Mouse (Mus musculus): Measurements from ENCODE around the gene Ccdc171. TPM values are rescaled to one million over a fixed set of nuclear protein-coding genes. Genes with fewer than 3 reads are reported as not detected.

Gene Ccdc171
- total and polyA plus RNA-seq, 2 experiments from 2014 or later: 0.46 to 1.2 TPM

DNA sequence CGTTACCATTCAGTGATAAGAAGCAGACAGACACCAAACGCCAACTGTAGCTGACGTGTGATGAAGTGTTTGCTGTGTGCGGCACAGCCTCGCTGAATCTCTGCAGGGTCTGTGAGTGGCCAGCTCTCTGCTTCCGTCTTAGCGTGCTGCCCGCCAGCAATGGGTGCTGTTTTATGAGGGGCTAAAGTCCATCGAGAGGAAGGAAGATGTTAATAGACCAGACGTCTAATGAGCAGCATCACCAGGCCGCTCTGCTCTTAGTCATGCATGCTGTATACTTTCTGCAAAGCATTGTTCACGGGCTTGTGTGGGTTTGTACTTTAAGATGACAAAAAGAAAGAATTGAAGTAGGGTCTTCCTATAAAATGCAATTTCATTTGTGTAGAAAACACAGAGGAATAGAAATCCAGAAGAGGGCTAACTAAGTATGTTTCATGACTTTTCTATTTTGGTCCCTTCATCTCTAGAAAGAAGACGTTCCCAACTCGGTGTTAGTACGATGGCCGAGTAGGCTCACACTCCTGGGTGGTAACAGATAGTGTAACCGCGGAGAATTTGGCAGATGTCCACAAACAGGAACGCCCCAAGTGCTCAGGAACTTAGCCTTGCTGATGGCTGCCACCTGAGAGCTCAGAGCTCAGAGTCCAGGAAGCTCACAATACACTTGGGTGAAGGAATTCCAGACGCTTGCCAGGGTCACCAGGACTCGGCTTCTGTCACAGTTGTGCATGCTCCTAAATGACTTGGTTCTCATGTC lies 273.5 kb downstream of the Ccdc171 start:
- TF ChIP-seq CTCF (IDR thresholded peaks at IDR 0.05; ENCODE audit: low read depth) (no peak), EP300 (IDR thresholded peaks at IDR 0.05; ENCODE audit: low read depth) (no peak)
- no peak for DNase-seq (ENCODE audit: low spot score)

DNA sequence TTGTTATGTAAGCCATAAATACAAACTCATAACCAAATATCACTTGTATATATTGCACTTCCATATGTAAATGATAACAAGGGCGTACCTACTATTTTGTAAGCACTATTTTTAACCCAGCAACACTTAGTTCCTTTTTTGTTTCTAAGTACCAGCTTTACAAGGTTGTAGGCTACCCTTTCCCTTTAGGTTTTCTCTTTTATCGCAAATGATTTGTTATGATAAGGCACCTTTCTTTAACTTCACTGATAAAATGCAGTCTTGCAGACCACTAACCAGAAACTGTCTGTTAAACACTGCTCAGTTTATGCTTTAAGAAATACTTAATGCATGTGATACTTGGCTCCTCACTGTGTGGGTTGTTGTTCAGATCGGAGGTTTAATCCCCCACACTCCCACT lies 275.1 kb downstream of the Ccdc171 start:
- DNase-seq (ENCODE audit: low spot score): no peak
- 59% methylated on average over 3 of the region's 3 CpGs for WGBS
- Histone ChIP-seq H3K4me2 (ENCODE audit: low read depth, low read length) (no peak overlapping the region), H3K4me1 (ENCODE audit: control insufficient read depth, insufficient read depth) (no peaks in the 10 kb centered on the region), H3K27me3 (ENCODE audit: control insufficient read depth, insufficient read depth, low read length) (no peaks in the 10 kb centered on the region), H3K27ac (ENCODE audit: low read depth) (no peak overlapping the region), H3K36me3 (replicated peaks; ENCODE audit: control insufficient read depth, insufficient read depth, low read length) (no peaks in the 10 kb centered on the region), H3K9me3 (replicated peaks; ENCODE audit: control insufficient read depth, low read length) (no peaks in the 10 kb centered on the region; the same call in 1 of the 2 replicates), H3K4me3 (ENCODE audit: low read depth, low read length) (no peak overlapping the region), H3K9ac (replicated peaks; ENCODE audit: low read depth, low read length) (no peak overlapping the region)
- no peak for ATAC-seq (ENCODE audit: insufficient read depth, low read depth)
- no peak for TF ChIP-seq EP300 (IDR thresholded peaks at IDR 0.05; ENCODE audit: low read depth)
- TF ChIP-seq CTCF (IDR thresholded peaks at IDR 0.05; ENCODE audit: low read depth): no peak

More for the DNA sequence above, 273.5 kb downstream of the Ccdc171 start:
- Histone ChIP-seq H3K4me3 (ENCODE audit: low read depth, low read length) (no peak overlapping the region), H3K4me1 (ENCODE audit: control insufficient read depth, insufficient read depth) (no peaks in the 10 kb centered on the region), H3K27me3 (ENCODE audit: control insufficient read depth, insufficient read depth, low read length) (no peaks in the 10 kb centered on the region), H3K36me3 (replicated peaks; ENCODE audit: control insufficient read depth, insufficient read depth, low read length) (no peaks in the 10 kb centered on the region), H3K9me3 (replicated peaks; ENCODE audit: control insufficient read depth, low read length) (no peaks in the 10 kb centered on the region; the same call in 1 of the 2 replicates), H3K9ac (replicated peaks; ENCODE audit: low read depth, low read length) (no peak overlapping the region), H3K27ac (ENCODE audit: low read depth) (no peak overlapping the region), H3K4me2 (ENCODE audit: low read depth, low read length) (no peak overlapping the region)
- 47% methylated on average over 21 of the region's 21 CpGs for WGBS
- peak; percentile 55 for ATAC-seq (ENCODE audit: insufficient read depth, low read depth)

DNA sequence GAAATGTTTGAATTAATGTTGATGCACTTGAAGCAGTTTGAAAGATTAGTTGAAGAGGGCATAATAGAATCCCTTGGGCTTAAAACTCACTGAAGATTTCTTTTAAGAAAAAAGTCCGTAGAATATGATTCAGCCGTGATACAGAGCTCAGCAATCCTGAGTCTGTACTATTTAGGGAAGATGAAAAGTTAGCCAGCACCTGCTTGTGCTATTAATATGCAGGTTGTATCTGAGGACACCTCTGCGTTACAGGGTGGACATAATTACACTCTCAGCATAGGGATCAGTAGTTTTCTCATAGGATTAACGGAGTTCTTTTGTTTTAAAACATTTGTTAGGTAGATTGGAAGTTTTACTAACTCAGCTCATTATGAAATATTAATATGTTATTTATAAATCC lies 291.6 kb downstream of the Ccdc171 start:
- Histone ChIP-seq H3K36me3 (replicated peaks; ENCODE audit: control insufficient read depth, insufficient read depth, low read length) (no peaks in the 10 kb centered on the region), H3K27me3 (ENCODE audit: control insufficient read depth, insufficient read depth, low read length) (no peaks in the 10 kb centered on the region), H3K4me3 (ENCODE audit: low read depth, low read length) (no peak overlapping the region), H3K4me1 (ENCODE audit: control insufficient read depth, insufficient read depth) (no peaks in the 10 kb centered on the region), H3K9ac (replicated peaks; ENCODE audit: low read depth, low read length) (no peak overlapping the region), H3K27ac (ENCODE audit: low read depth) (no peak overlapping the region), H3K9me3 (replicated peaks; ENCODE audit: control insufficient read depth, low read length) (no peaks in the 10 kb centered on the region), H3K4me2 (ENCODE audit: low read depth, low read length) (no peak overlapping the region)
- no peak for ATAC-seq (ENCODE audit: insufficient read depth, low read depth)
- TF ChIP-seq CTCF (IDR thresholded peaks at IDR 0.05; ENCODE audit: low read depth) (no peak), EP300 (IDR thresholded peaks at IDR 0.05; ENCODE audit: low read depth) (no peak)
- DNase-seq (ENCODE audit: low spot score): no peak
- 76% methylated on average over 4 of the region's 4 CpGs for WGBS

DNA sequence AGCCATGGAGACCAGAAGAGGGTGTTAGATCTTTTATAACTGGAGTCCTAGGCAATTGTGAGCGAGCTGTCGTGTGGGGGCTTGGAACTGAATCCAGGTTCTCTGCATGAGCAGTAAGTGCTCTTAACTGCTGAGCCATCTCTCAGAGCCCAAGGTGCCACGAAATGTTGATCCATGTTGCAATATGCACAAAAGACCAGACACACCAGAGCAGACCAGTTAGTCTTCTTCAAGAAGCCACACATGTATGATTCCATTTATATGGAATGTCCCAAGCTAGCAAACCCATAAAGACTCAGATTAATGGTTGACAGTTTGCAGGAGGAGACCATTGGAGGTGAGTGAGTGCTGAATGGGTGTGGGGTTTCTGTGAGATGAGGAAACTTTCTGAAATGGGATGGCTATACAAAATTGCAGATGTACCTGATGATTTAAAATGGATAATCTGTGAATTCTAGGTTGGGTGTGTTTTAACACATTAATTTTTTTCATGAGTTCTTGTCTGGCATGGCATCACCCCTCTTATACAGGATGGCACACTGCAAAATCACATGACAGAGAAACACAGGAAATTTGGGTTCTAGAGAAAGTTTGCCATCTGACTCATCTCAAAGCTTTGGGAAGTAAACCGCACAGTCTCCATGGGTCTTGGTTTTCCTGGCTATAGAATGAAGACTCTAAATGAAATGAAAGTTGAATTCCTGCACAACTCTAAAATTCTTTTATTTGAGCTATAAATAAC lies 304.5 kb downstream of the Ccdc171 start:
- 84% methylated on average over 4 of the region's 4 CpGs for WGBS
- TF ChIP-seq CTCF (IDR thresholded peaks at IDR 0.05; ENCODE audit: low read depth) (no peak), EP300 (IDR thresholded peaks at IDR 0.05; ENCODE audit: low read depth) (no peak)
- no peaks in the 10 kb centered on the region for H3K4me1 ChIP-seq (ENCODE audit: control insufficient read depth, insufficient read depth)
- no peak overlapping the region for H3K27ac ChIP-seq (ENCODE audit: low read depth)
- H3K4me3 ChIP-seq (ENCODE audit: low read depth, low read length): no peak overlapping the region
- H3K9ac ChIP-seq (replicated peaks; ENCODE audit: low read depth, low read length): no peak overlapping the region
- H3K9me3 ChIP-seq (replicated peaks; ENCODE audit: control insufficient read depth, low read length): no peaks in the 10 kb centered on the region
- ATAC-seq (ENCODE audit: insufficient read depth, low read depth) (no peak), DNase-seq (ENCODE audit: low spot score) (no peak)
- no peaks in the 10 kb centered on the region for H3K27me3 ChIP-seq (ENCODE audit: control insufficient read depth, insufficient read depth, low read length)
- H3K4me2 ChIP-seq (ENCODE audit: low read depth, low read length): no peak overlapping the region
- no peaks in the 10 kb centered on the region for H3K36me3 ChIP-seq (replicated peaks; ENCODE audit: control insufficient read depth, insufficient read depth, low read length)

DNA sequence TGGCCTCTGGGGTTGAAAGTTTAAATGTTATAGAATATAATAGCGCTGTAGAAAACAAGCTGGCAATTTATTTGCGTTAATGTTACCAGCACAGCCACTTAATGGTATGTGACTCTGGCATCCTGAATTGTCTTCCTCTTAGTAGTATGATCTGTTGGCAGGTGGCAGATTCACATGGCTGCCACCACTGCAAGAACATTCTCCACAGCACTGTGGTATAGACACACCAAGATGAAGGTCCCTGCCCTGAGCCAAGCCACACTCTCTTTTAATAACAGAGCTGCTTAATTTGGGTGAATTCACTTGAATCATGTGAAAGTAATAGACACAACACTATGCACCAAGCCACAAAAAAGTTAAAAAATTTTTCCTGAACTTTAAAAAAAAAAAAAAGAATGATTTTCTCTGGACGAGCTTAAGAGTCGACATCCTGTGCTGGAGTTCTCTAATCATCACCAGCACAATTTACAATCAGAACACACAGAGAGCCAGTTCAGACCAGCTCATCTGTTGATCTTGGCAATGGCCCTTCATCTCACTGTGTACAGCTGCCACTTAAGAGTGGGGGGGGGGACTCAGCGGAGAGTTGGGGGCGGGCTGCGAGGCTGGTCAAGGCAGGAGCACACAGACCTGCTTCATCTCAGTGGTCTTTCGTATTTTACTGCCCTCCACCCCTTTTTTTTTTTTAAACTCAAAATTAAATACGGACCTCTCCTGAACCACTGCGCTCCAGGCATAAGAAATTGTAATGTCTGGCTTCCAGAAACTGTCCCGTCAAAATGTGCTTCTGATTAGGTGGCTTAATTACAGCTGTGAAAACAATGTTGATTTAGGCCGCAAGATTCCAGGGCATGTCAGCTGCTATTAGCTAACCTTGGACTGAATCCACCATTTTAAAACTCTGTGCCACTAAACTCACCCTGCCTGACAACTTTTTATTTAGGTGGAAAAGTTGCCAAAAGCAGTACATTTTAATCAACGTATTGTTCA lies 305.8 kb downstream of the Ccdc171 start:
- Histone ChIP-seq H3K27ac (ENCODE audit: low read depth) (no peak overlapping the region), H3K4me1 (ENCODE audit: control insufficient read depth, insufficient read depth) (no peaks in the 10 kb centered on the region), H3K9me3 (replicated peaks; ENCODE audit: control insufficient read depth, low read length) (no peaks in the 10 kb centered on the region), H3K27me3 (ENCODE audit: control insufficient read depth, insufficient read depth, low read length) (no peaks in the 10 kb centered on the region), H3K4me3 (ENCODE audit: low read depth, low read length) (no peak overlapping the region), H3K4me2 (ENCODE audit: low read depth, low read length) (no peak overlapping the region), H3K36me3 (replicated peaks; ENCODE audit: control insufficient read depth, insufficient read depth, low read length) (no peaks in the 10 kb centered on the region), H3K9ac (replicated peaks; ENCODE audit: low read depth, low read length) (no peak overlapping the region)
- DNase-seq (ENCODE audit: low spot score) (peak; percentile 50), ATAC-seq (ENCODE audit: insufficient read depth, low read depth) (peak; percentile 70)
- 64% methylated on average over 13 of the region's 13 CpGs for WGBS
- TF ChIP-seq EP300 (IDR thresholded peaks at IDR 0.05; ENCODE audit: low read depth) (no peak), CTCF (IDR thresholded peaks at IDR 0.05; ENCODE audit: low read depth) (no peak)
